Comparison of ENCODE assay signal across 27 mouse cellular contexts in the genomic region with DNA sequence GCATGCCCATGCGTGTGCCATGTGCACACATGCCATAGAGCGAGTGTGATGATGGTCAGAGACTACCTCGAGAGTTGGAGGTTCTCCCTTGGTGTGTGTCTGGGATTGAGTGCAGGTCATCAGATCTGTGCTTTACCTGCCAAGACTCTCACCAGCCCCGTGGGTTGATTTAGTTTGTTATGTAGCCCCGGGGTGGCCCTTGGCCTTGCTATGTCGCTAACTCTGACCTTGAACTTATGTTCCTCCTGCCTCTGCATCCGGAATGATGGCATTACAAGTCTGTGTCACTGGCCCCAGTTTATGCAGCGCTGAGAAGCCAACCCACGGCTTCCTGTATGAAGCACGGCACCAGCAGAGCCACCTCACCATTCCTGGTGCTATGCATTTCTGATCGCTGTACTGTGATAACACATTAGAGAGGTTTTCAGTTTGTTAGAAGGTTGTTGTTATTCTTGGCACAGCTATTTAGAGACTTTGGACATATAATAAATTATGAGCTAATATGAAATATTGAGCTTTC. TPM values are rescaled to one million over a fixed set of nuclear protein-coding genes. Genes with fewer than 3 reads are reported as not detected.
DNase-seq lines count a peak whose midpoint lies in the region; ATAC-seq and TF ChIP-seq lines count a peak whose summit lies in the region.
"Had no signal": no experiment of that assay in that cellular context is flagged by ENCODE, and none has a peak within 500 bp of the region (broad histone marks: within the 10 kb centered on the region; RNA-seq: fewer than 3 reads in every experiment).

No protein-coding gene starts in this region.

- peak; percentile 32 for DNase-seq in adrenal gland, adult 2 months
- DNase-seq in adrenal gland, postnatal 4 days (ENCODE audit: low spot score in 2 of 2), result no peak
- DNase-seq in thymus, postnatal 4 days, result peak; percentile 16
- no peak for DNase-seq in thymus, postnatal 0 days (ENCODE audit: low spot score)
- DNase-seq in spleen, postnatal 36 days (ENCODE audit: low spot score in 2 of 2), result no peak
- DNase-seq: adrenal gland, adult 8-10 months; cerebellum, adult 2 months; cerebellum, postnatal 10 days; embryo, embryonic 11 days; gastrocnemius, adult 2 months; gastrocnemius, postnatal 25 days had no signal

- no peaks in the 10 kb centered on the region for H3K79me2 ChIP-seq in myocyte (ENCODE audit: control insufficient read depth, insufficient read depth)

- no peak overlapping the region for H3K4me2 ChIP-seq in myocyte (ENCODE audit: low read depth)
- H3K4me2 ChIP-seq: embryonic facial prominence, embryonic 15.5 days; heart, embryonic 11.5 days; hindbrain, embryonic 14.5 days had no signal

- TF ChIP-seq POLR2A in myocyte (IDR thresholded peaks at IDR 0.05; ENCODE audit: insufficient read length, low read depth), result no peak

- no peak for ATAC-seq in megakaryocyte, adult 5-6 weeks (ENCODE audit: poor library complexity, severe bottlenecking)
- ATAC-seq: activated CD4-positive, CD25-positive, alpha-beta regulatory T cell, adult 4 months; forebrain, embryonic 14.5 days; intestine, embryonic 16.5 days; Patski had no signal

- H3K4me3 ChIP-seq in megakaryocyte, embryonic 14.5 days (replicated peaks), result peak overlapping the region; percentile 44
- no peak overlapping the region for H3K4me3 ChIP-seq in myocyte
- H3K4me3 ChIP-seq: embryonic facial prominence, embryonic 15.5 days; erythroblast, embryonic 14.5 days; forebrain, embryonic 10.5 days; gastrocnemius, adult 2 months; hindbrain, embryonic 10.5 days had no signal

- H3K4me1 ChIP-seq in megakaryocyte, embryonic 14.5 days, result peaks cover 14% of the 10 kb centered on the region
- H3K4me1 ChIP-seq: embryonic facial prominence, embryonic 15.5 days; forebrain, embryonic 10.5 days; hindbrain, embryonic 10.5 days had no signal

- H3K27me3 ChIP-seq in megakaryocyte, embryonic 14.5 days (replicated peaks), result no peaks in the 10 kb centered on the region
- no peaks in the 10 kb centered on the region for H3K27me3 ChIP-seq in myocyte (ENCODE audit: control insufficient read depth, insufficient read depth, insufficient read length)
- H3K27me3 ChIP-seq: CH12.LX; embryonic facial prominence, embryonic 15.5 days; Patski had no signal

- H3ac ChIP-seq in myocyte (ENCODE audit: control insufficient read depth, insufficient read length), result no peak overlapping the region

- H3K9me3 ChIP-seq in megakaryocyte, embryonic 14.5 days, result peaks cover 7% of the 10 kb centered on the region
- H3K9me3 ChIP-seq: embryonic facial prominence, embryonic 15.5 days had no signal

- H3K36me3 ChIP-seq in megakaryocyte, embryonic 14.5 days (replicated peaks; ENCODE audit: low read length), result no peaks in the 10 kb centered on the region
- H3K36me3 ChIP-seq in myocyte (ENCODE audit: control insufficient read depth, insufficient read depth), result peaks cover 10% of the 10 kb centered on the region
- H3K36me3 ChIP-seq: embryonic facial prominence, embryonic 15.5 days; forebrain, embryonic 10.5 days; hindbrain, embryonic 10.5 days had no signal

TF ChIP-seq in myocyte, 11 proteins besides CTCF, POLR2A, EP300 and RAD21:
- peak; percentile 33 for TF ChIP-seq POLR2AphosphoS2 (IDR thresholded peaks at IDR 0.05; ENCODE audit: insufficient read length, low read depth)
- TF ChIP-seq MYOG (IDR thresholded peaks at IDR 0.05; ENCODE audit: control insufficient read depth in 1 of 3, insufficient read depth in 1 of 3, insufficient read length in 2 of 3, low read depth in 2 of 3), result no peak

RNA-seq across cellular contexts. Expression of gene Nsun7, which starts 34.5 kb away (rescaled TPM):
- under 1 TPM; 0.40 to 0.45 TPM for total RNA-seq in adrenal gland, adult 2 months (2021)
- polyA plus RNA-seq in adrenal gland, adult 2 months (2012; rRNA removed), result 0.22 TPM in 2 replicates
- 1 to 10 TPM in 1 of 2 experiments, under 1 TPM in 1; 0.99 to 1.1 TPM for total RNA-seq in adrenal gland, postnatal 4 days (2021)
- polyA plus RNA-seq in megakaryocyte, embryonic 14.5 days (2012; ENCODE audit: insufficient read depth, low replicate concordance), result 1.9 TPM in 1 of 2 replicates, not detected in the other
- total RNA-seq in megakaryocyte, adult 5-6 weeks (2015), result not detected in 2 replicates
- not detected in 2 replicates for total RNA-seq in megakaryocyte, adult 5-6 weeks (2017)
- 0.18 and 0.22 TPM in 2 replicates for polyA plus RNA-seq in thymus, postnatal 0 days (2015; fragmentation: Nextera tagmentation; extraction: Ambion mirVana)
- polyA plus RNA-seq in myocyte (2012; fragmentation: generic; extraction: Trizol), result not detected
- total RNA-seq: gastrocnemius, postnatal 25 days; granulocyte monocyte progenitor cell, adult 5-6 weeks; heart, postnatal 25 days had no signal
- polyA plus RNA-seq: erythroblast, embryonic 14.5 days had no signal

Comparison
In these comparisons a context has a peak if more than half of its experiments do, and no peak if none do; other contexts are left out.
1. DNase-seq: peak in adrenal gland, adult 2 months (single experiment) and thymus, postnatal 4 days (single experiment); none in adrenal gland, postnatal 4 days (0 of 2), thymus, postnatal 0 days (single experiment) and spleen, postnatal 36 days (0 of 2).